Mouse (Mus musculus) kidney, postnatal 4 days (tissue): Measurements from ENCODE around the gene Pycr2.
"Not testable (repeated sequence)": the region's sequence is repeated elsewhere in the genome, so short reads cannot be mapped to it uniquely, and the experiment has no call there.

Experiments used
- DNase-seq, 2 experiments: peaks; one replicate each; pipeline ENCODE4 v3.0.0; 2021; ENCODE audit warnings: mixed read lengths in 2 of 2

Pycr2 gene

GRCm38 (mm10) chr1:180905876-180906275 is 1.8 kb downstream of the Pycr2 start:
- no peak for DNase-seq

DNA sequence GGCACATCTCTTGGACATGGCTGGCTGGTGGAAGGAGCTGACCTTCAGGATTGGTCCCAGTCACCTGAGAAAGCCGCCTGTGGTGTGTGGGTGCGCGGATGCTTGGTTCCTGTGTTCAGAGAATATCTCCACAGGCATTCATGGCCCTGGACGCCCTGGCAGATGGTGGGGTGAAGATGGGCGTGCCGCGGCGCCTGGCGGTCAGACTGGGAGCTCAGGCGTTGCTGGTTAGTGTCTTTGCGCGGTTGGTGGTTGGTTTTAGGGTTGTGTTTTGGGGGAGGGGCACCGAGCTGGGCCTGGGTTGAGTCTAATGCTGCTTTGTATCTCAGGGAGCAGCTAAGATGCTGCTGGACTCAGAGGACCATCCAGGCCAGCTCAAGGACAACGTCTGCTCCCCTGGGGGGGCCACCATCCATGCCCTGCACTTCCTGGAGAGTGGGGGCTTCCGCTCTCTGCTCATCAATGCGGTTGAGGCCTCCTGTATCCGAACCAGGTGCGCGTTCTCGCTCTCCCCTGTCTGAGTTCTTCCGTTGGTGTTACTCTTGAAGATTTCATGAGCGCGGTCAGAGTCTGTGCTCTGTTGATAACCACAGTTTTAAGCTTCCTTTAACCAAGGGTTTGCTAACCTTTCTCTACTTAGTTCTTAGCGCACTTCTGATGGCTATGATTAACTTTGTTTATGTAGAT is 2.5 kb downstream of the Pycr2 start:
- no peak for DNase-seq

DNA sequence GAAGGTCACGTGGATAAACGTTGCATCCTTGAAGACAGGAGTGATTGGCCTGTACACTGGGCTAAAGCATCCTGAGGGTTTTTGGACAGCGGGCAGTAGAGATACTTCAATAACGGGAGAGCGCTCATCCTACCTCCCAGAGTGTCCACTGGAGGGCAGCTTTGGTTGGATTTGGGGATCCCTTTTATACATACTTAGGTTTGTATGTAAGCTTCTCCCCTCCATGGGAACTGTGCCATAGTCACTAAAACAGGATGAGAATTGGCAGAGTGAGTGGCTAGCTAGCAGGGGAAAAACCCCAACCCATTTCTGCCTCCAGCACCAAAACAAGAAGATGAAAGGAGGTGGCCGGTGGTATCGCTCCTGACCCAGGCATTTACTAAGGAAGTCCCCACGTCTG is 7.0 kb downstream of the Pycr2 start:
- peak; percentile 36 to 37 for DNase-seq

DNA sequence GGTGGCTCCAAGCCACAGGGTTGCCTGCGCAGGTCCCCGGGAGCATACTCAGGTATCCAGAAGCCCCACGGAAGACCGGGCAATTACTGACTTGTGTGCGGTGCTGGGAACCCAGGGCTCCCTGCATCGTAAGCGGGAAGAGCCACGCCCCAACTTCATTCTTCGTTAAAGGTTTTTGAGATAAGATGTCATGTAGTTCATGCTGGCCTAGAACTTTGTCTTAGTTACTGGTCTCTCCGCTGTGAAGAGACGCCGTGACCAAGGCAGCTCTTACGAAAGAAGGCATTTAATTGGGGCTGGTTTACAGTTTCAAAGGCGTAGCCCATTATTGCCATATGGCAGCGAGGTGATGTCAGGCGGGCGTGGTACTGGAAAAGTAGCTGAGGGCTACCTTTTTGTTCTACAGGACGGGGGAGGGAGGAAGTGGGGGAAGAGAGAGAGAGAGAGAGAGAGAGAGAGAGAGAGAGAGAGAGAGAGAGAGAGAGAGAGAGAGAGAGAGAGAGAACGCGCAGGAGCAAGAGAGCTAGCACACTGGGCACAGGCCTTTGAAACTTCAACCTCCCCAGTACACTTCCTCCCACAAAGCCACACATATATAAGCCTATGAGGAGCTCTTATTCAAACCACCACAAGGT is 7.7 kb downstream of the Pycr2 start:
- DNase-seq = no peak

- DNase-seq = no peak
Observed at GRCm38 (mm10) chr1:180912792-180913191, 8.7 kb downstream of the Pycr2 start.

DNA sequence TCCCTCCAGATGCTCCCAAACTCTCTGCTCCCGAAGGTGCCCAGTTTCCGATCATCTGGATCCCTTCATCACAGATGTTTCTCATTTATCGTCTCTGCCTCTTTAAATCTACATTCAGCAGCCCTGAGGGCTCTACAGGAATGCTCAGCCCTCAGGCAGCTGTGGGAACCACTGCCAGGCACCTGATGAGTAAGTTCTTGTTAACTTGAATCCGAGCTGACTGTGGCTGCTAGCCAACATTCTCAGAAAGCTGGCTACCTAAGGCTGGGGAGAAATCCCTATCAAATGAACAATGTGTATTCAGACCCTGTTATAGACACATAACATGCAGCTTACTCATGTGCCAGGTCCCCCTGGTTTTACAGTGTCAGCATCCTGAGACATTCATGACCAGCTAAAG is 9.7 kb downstream of the Pycr2 start:
- DNase-seq = no peak

- no peak for DNase-seq
Observed at GRCm38 (mm10) chr1:180916425-180916824, 12.3 kb downstream of the Pycr2 start.

DNA sequence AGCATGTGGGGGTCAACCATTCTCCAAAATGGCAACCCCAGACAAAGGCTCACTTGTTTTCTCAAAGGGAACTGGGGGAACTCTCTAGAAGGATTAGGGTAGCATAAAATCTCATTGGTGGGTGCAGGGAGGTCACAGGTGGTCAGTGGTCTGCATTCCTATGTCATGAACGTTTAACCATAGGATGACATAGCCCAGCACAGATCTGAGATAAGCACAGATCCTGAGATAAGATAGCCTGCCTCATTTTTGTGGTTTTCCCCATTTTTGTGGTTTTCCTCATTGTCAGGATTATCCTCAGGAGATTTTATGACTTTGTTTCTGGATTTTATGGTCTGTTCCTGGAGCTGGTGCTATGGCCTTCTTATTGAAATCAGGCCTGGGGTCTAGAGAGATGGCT is 13.0 kb downstream of the Pycr2 start:
- no peak for DNase-seq

DNA sequence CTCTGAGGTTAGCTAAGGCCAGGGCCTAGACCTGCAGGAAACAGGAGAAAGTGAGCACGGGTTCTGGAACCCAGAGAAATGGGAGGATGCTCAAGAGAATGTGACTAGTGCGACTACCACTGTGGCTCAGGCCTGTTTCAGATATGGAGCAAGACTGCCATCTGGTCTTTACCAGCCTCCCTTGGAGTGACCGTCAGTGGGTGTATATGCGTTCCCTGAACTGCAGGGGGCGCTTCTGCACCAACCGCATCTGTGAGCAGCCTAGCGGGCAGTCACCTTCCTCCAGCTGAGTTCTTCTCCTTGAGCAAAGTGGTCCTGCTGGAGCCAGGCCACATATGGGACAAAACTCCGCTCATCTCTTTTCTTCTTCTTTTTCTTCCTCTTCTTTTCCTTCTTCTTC is 15.6 kb downstream of the Pycr2 start:
- peak; percentile 41 to 49 for DNase-seq

DNA sequence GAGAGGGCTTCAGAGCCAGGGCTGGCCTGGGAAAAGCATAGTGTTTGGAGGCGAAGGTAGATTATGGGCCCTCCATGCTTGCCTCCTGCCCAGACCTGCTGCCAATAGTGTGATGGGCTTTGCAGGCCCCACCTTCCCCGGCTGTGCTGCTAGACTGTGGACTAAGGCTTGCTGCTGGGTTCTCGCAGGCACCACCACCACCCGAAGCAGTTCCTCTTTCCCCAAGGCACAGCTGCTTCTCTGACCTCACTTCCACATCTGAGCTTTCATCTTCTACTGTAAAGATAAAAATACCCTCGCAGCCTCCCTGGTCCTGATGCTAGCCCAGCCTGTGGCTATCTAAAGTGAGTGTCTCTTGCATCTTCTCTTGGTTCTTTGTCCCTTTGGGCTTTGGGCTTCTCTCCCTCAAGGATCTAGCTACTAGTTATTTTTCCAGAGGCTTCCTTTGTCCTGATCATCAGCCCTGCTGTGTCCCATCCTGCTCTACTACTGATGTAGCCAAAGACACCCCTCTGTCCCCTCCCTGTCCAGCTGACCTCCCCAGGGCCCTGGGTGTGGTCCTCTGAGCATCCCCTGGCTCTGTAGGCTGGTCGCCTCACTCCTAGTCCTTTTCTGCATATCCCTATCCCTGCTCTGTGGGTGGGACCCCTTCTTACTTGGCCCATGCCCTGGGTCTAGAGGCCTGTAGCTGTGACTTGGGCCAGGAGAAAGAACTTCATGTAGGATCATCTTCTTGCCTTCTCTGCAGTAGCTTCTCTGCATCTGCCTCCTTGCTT is 18.4 kb downstream of the Pycr2 start:
- DNase-seq = no peak

DNA sequence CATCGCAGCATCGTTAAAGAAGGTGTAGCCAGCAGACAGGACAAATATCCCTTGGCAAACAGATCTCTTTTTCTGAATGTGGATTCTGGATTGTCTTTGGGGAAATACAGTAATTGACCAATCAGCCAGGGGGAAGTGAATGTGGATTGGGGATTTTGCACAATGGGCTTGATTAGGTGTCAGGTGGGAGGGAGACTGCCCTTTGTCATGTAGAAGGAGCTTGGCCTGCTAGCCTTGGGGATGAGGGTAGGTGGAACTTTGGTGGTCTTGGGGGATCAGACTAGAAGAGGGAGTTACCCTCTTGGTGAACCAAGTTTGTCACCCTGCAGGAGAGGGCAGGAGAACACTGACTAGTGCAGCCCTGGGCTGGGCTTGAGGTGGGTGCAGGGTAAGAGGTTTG is 20.6 kb downstream of the Pycr2 start:
- no peak for DNase-seq

DNA sequence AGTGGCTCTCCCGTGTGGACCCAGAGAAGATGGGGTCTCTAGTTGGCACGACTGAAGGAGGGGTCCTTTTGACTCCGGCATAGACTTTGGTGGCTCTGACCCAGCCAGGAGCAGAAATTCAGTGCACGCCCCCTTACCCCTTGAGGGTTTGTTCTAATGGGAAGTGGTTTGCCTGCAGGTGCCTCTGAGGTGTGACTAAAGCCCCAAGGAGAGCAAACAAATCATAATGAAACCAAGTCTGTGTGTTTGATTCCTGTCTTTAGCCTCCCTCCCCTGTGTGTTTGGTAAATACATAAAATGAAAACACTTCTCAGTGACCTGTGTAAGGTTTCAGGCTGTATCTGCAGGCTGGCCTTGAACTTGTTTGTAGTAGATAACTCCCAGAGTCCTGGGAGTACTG is 22.2 kb downstream of the Pycr2 start:
- no peak for DNase-seq

DNA sequence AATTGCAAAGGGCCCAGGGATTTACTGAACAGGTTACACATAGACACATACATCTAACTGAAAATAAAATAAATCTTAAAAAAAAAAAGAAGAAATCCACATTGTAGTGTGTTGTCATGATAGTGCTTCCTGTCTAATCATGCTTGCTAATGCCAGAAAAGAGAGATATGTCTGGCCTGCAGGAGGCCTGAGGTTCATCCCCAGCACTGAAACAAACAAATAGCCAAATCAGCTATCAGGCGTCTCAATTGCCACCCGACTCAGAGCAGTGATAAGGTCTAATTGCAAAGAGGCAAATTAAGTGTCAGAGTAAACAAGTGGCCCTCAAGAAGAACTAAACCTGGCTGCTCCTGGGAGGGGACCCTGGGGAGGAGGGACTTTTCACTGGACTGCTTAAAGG is 25.5 kb downstream of the Pycr2 start:
- DNase-seq = no peak

DNA sequence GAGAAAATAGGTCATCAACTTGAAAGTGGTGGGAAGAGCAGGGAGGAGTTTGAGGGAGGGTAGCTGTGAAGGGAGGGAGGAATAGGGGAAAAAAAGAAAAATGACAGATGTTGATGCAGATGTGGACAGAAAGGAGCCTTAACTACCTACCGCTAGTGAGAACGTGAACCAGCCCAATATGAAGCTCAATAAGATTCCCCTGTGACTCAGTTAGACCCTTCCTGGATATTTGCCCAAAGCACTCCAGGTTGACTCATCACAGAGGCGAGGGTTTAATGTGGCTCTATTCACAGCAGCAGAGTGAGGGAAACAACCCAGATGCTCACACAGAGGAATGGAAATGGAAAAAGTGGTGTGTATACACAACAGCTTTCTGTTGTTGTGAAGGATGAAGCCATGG is 27.0 kb downstream of the Pycr2 start:
- no peak for DNase-seq

DNA sequence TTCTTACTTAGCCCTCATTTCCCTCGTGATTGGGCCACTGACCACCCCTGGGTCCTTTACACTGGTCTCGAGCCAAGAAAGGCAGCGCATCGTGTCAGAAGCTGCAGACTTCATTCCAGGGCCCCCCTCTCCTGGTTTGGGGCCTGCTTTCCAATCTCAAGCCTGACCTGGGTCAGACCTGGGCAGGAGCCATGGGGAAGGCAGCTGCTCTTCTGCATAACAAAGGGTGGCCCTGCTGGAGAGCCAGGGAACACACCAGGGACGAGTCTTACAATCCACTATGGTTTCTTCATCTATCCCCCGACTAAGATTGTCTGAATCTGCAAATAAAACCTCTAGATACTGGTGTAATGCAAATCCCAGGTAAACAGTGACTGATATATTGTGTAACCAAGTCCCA is 29.6 kb downstream of the Pycr2 start:
- DNase-seq = no peak

DNA sequence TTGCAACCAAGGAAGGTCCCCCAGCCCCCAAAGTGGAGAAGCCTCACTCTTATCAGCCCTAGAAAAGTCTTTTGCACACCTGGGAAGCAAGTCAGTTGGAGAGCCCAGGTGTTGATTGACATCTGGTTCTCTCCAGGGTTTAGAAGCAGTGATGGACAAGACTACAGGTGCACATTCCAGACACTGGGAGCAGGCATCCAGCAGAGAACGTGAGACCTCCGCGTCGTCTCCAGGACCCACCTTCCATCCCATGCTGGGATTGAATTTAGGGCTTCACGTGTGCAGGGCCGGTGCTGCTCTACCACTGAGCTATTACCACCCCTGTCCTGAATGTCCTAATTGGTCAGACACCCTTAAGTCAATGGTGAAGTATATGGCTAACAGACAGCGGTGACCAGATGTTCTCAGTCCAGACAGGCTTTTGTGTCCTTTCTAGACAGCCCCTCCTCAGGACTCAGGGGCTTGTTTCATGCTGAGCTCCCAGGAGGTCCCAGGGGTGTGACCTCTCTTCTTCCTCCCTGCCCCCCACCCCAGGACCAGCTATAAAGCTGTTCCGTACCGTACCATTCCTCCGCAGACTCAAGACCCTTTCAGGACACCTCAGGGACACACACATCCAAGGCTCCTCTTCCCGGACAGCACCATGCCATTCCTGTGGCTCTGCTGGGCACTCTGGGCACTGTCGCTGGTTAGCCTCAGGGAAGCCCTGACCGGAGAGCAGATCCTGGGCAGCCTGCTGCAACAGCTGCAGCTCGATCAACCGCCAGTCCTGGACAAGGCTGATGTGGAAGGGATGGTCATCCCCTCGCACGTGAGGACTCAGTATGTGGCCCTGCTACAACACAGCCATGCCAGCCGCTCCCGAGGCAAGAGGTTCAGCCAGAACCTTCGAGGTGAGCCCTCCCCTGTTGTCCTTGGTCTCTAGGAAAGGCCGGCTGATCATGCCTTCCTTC is 30.6 kb downstream of the Pycr2 start, which contains the start of gene Lefty1:
Gene Lefty1 (plus strand): TSS at position 556 of the 953 bp plus-strand sequence.
- no peak for DNase-seq

DNA sequence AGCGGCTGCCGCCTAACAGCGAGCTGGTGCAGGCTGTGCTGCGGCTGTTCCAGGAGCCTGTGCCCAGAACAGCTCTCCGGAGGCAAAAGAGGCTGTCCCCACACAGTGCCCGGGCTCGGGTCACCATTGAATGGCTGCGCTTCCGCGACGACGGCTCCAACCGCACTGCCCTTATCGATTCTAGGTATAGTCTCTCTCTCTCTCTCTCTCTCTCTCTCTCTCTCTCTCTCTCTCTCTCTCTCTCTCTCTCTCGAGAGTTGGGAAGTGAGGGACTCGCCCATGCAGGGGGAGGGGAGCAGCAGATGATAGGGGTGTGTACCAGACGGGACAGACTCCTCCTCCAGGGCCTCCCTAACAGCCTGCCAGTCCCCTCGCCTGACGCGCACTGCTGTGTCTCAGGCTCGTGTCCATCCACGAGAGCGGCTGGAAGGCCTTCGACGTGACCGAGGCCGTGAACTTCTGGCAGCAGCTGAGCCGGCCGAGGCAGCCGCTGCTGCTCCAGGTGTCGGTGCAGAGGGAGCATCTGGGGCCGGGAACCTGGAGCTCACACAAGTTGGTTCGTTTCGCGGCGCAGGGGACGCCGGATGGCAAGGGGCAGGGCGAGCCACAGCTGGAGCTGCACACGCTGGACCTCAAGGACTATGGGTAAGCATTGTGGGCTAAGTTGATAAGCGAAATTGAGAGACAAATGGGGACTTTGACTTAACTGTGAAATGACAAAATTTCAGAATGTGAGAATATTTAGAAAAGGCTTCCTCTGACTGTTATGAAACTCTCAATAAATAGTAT is 32.7 kb downstream of the Pycr2 start:
- DNase-seq = peak; percentile 49 to 70

DNA sequence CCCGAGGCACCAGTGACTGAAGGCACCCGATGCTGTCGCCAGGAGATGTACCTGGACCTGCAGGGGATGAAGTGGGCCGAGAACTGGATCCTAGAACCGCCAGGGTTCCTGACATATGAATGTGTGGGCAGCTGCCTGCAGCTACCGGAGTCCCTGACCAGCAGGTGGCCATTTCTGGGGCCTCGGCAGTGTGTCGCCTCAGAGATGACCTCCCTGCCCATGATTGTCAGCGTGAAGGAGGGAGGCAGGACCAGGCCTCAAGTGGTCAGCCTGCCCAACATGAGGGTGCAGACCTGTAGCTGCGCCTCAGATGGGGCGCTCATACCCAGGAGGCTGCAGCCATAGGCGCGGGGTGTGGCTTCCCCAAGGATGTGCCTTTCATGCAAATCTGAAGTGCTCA is 33.5 kb downstream of the Pycr2 start:
- DNase-seq = not testable (repeated sequence)

- not testable (repeated sequence) for DNase-seq
Observed at GRCm38 (mm10) chr1:180938781-180939180, 34.7 kb downstream of the Pycr2 start.

DNA sequence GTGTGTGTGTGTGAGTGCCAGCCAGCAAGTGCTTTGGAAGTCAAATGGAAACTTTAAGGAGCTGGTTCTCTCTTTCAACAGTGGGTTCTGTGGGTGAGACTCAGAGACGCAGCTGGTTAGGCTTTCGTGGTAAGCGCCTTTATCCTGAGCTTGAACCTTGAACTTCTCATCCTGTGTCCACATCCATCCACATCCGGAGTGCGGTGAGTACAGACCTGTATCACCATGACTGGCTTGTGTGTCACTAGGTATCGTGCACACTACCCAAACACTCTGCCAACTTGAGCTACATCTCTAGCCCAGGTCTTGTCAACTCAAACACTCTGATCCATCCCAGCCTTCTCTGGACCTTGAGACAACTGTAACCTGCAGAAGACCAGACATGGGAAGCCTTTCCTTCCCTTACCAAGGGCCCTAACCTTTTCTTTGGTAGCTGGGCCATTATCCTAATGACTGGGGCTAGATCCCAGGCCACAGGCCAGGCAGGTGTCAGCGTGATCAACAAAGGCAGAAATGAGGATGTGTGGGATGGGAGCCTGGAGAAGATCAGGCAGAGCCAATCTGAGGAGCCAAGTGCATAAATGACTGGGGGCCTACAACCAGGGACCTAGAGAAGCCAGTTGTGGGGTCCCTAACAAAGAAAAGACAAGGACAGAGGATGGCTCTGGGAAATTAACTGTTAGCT is 36.8 kb downstream of the Pycr2 start:
- no peak for DNase-seq

DNA sequence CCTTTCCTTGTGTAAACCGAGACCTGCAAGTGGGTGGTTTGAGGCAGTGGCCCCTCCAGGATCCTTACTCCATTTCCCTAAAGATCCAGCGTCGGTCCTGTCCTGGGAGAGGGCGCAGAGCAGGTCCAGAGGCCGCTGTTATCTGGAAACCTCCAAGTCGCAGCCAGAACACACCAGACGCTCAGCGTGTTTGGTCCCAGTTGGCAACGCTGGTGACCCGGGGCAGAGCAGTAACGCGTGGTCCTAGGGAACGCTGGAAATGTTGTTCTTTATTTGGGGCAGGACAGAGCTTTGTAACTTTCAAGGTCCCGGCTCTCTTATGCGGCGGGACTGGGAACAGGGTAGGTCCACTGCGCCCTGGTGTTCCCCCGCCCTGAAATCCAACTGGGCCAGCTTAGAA is 37.6 kb downstream of the Pycr2 start:
- no peak for DNase-seq
